Mouse (Mus musculus) gastrocnemius, postnatal 36 days (tissue): ENCODE data around the gene Dbil5. TPM values are rescaled to one million over a fixed set of nuclear protein-coding genes. Genes with fewer than 3 reads are reported as not detected.

Source experiments
- DNase-seq, 2 experiments: peaks; one replicate each; pipeline ENCODE4 v3.0.0; 2022
- intact Hi-C: fragments of 180-260 bp; cut with DNase I; formaldehyde crosslinking; loops from one replicate; pipeline ENCODE4 v1.15.1; 2025
- total RNA-seq, 2 experiments: library from RNA; stranded (reverse); gene quantifications; 2 replicates each; pipeline ENCODE4 v1.2.3; 2021

Gene Dbil5
- total RNA-seq, 2 experiments from 2014 or later = not detected

DNA sequence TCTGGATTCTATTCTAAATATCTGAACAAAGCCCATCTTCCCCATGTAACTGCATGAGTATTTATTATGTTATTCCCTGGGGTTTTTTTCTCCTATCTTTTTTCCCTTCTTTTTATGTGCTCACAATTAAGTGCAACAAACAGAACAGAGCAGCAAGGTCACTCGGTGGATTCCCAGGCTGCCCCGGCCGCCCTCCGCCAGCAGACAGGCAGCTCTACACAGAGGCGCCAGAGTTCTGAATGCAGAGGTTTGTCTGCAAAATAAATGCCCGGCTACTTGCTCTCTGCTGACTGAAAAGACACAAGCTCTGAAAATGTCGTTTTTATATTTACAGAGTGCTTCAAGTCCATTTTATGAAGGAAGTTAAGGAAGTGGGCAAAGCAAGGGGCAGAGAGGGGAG lies 50.1 kb downstream of the Dbil5 start:
- no peak for DNase-seq
- intact Hi-C loops = no loop called here

DNA sequence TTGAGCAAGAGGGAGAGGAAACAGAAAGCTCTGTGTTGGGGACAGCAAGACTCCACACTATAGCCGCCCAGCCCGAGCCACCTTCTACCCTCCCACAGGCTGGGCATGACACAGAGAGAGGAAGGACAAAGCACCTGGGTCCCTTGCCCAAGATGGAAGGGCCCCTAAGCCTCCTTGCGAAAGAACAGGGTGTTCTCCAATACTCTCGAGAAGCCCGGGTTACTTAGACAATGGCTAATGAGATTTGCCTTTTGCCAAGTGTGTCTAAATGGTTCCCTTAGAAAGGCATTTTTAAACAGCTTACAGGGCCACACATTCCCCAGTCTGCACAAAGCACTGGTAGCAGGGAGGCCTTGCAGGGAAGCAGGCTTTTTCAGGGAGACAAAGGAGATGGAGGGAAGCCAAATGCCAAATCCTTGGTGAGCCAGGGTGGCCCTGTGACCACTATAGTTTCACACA lies 50.6 kb downstream of the Dbil5 start:
- intact Hi-C loops = no loop called here
- no peak for DNase-seq

Other genes with a start within 250 kb of the Dbil5 start
- not detected for gene 1700016K19Rik, start 217.7 kb upstream of the Dbil5 start, total RNA-seq
- 10 to 100 TPM; 16.2 to 23.1 TPM for gene Rflnb, start 189.8 kb upstream of the Dbil5 start, total RNA-seq
- 10 to 100 TPM; 20.2 TPM for gene Vps53, start 38.0 kb upstream of the Dbil5 start, total RNA-seq
- 1 to 10 TPM; 1.8 TPM for gene Fam57a, start 37.9 kb upstream of the Dbil5 start, total RNA-seq
- gene Gemin4, start 56 bp downstream of the Dbil5 start, total RNA-seq = 1 to 10 TPM; 1.6 to 4.0 TPM
- gene Mrm3, start 26.1 kb downstream of the Dbil5 start, total RNA-seq = 10 to 100 TPM; 11.0 to 13.9 TPM
- gene Glod4, start 26.1 kb downstream of the Dbil5 start, total RNA-seq = 10 to 100 TPM; 16.6 to 17.2 TPM
- gene Nxn, start 181.5 kb downstream of the Dbil5 start, total RNA-seq = 10 to 100 TPM; 26.3 to 37.3 TPM
- 10 to 100 TPM; 34.3 to 36.2 TPM for gene Timm22, start 189.3 kb downstream of the Dbil5 start, total RNA-seq